Mouse (Mus musculus): ENCODE results near the gene Slc26a11. TPM values are rescaled to one million over a fixed set of nuclear protein-coding genes. Genes with fewer than 3 reads are reported as not detected.

The Slc26a11 gene
- polyA plus RNA-seq, 1 experiment from 2014 or later = 7.2 TPM

GRCm38 (mm10) chr11:119392001-119392614, 36.8 kb downstream of the Slc26a11 start:
- Histone ChIP-seq H3K27ac (peak overlapping the region; percentile 91), H3K9ac (peak overlapping the region; percentile 26; the same call in 1 of the 2 replicates)

GRCm38 (mm10) chr11:119392800-119393482, 37.6 kb downstream of the Slc26a11 start, which contains the start of gene Rnf213:
TSS of gene Rnf213 (plus strand) at chr11:119393100.
- Histone ChIP-seq H3K4me1 (replicated peaks) (peaks cover 29% of the 10 kb centered on the region), H3K4me3 (replicated peaks) (peak within 1 kb of the TSS; percentile 65), H3K9me3 (no peaks in the 10 kb centered on the region), H3K27ac (peak within 1 kb of the TSS; percentile 91), H3K27me3 (replicated peaks) (0 out of 2 replicates have a peak, but pooled peaks cover 4% of the 10 kb centered on the region), H3K4me2 (replicated peaks) (peak within 1 kb of the TSS; percentile 98), H3K9ac (peak within 1 kb of the TSS; percentile 56), H3K36me3 (no peaks in the 10 kb centered on the region)
- ATAC-seq = peak; percentile 57
- WGBS = under 1% methylated on average over 19 of the region's 19 CpGs

More at GRCm38 (mm10) chr11:119392001-119392614, 36.8 kb downstream of the Slc26a11 start:
- Histone ChIP-seq H3K27me3 (replicated peaks) (0 out of 2 replicates have a peak, but pooled peaks cover 4% of the 10 kb centered on the region), H3K9me3 (no peaks in the 10 kb centered on the region), H3K4me1 (replicated peaks) (peaks cover 33% of the 10 kb centered on the region), H3K4me2 (replicated peaks) (peak overlapping the region; percentile 98), H3K4me3 (replicated peaks) (peak overlapping the region; percentile 65), H3K36me3 (no peaks in the 10 kb centered on the region)
- ATAC-seq = peak; percentile 67
- WGBS = 8% methylated on average over 12 of the region's 12 CpGs

- H3K27ac ChIP-seq = peak overlapping the region; percentile 91
- H3K27me3 ChIP-seq (replicated peaks) = 0 out of 2 replicates have a peak, but pooled peaks cover 4% of the 10 kb centered on the region
- H3K4me1 ChIP-seq (replicated peaks) = peaks cover 29% of the 10 kb centered on the region
- peak overlapping the region; percentile 65 for H3K4me3 ChIP-seq (replicated peaks)
- no peaks in the 10 kb centered on the region for H3K9me3 ChIP-seq
- no peak for ATAC-seq
- peak overlapping the region; percentile 98 for H3K4me2 ChIP-seq (replicated peaks)
- peak overlapping the region; percentile 56 for H3K9ac ChIP-seq
- H3K36me3 ChIP-seq = no peaks in the 10 kb centered on the region
- WGBS = 27% methylated on average over 7 of the region's 7 CpGs
Observed at GRCm38 (mm10) chr11:119393483-119393804, 38.1 kb downstream of the Slc26a11 start.

DNA sequence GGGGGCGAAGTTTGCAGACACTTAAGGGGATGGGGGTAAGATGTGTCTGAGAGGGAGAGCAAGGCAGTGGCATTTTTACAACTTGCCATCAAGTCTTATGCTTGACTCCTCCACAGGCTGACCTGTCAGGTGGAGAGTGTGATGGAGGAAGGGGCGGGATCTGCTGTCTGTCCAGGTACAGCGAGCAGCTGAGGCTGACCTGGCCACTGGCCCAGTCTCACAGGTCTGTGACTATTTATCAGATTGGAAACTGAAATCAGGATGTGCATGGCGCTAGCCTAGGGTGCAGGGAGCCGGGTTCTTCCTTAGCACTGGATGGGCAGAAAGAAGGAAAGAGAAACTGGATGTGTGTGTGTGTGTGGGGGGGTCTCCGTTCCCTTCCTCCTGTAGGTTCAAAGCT, 38.9 kb downstream of the Slc26a11 start:
- Histone ChIP-seq H3K27ac (0 out of 2 replicates have a peak overlapping the region, but pooled peaks have one; percentile 27), H3K36me3 (no peaks in the 10 kb centered on the region), H3K9me3 (no peaks in the 10 kb centered on the region), H3K9ac (no peak overlapping the region), H3K4me2 (replicated peaks) (peak overlapping the region; percentile 98), H3K4me3 (replicated peaks) (peak overlapping the region; percentile 65), H3K27me3 (replicated peaks) (0 out of 2 replicates have a peak, but pooled peaks cover 4% of the 10 kb centered on the region), H3K4me1 (replicated peaks) (peaks cover 29% of the 10 kb centered on the region)
- ATAC-seq = no peak
- 39% methylated on average over 6 of the region's 6 CpGs for WGBS

DNA sequence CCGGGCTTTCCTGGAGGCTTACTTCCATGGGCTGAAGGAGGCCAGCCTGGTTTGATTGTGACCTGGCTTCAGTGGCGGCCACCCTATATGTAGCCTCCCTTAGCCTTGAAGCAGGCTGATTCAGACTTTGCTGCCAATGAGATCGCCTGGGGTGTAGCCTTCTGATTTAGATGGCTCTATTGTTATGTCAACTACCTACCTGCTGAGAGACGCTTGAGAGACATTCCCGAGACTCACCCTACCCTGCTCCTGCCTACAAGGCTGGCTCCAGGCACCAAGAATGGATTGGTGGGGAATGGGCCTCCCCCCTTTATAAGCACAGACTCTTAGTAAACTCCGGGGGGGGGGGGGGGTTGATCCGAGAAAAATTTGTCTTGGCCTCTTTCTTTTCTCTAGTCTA, 40.0 kb downstream of the Slc26a11 start:
- no peak for ATAC-seq
- Histone ChIP-seq H3K4me3 (replicated peaks) (no peak overlapping the region), H3K27ac (no peak overlapping the region), H3K36me3 (no peaks in the 10 kb centered on the region), H3K4me1 (replicated peaks) (peaks cover 25% of the 10 kb centered on the region), H3K4me2 (replicated peaks) (peak overlapping the region; percentile 98), H3K9me3 (no peaks in the 10 kb centered on the region), H3K9ac (0 out of 2 replicates have a peak overlapping the region, but pooled peaks have one; percentile 6), H3K27me3 (replicated peaks) (0 out of 2 replicates have a peak, but pooled peaks cover 4% of the 10 kb centered on the region)
- 30% methylated on average over 7 of the region's 7 CpGs for WGBS

GRCm38 (mm10) chr11:119395931-119396330, 40.6 kb downstream of the Slc26a11 start:
- Histone ChIP-seq H3K4me1 (replicated peaks) (peaks cover 20% of the 10 kb centered on the region), H3K27ac (no peak overlapping the region), H3K4me3 (replicated peaks) (no peak overlapping the region), H3K9ac (no peak overlapping the region), H3K4me2 (replicated peaks) (no peak overlapping the region), H3K9me3 (no peaks in the 10 kb centered on the region), H3K27me3 (replicated peaks) (0 out of 2 replicates have a peak, but pooled peaks cover 4% of the 10 kb centered on the region), H3K36me3 (no peaks in the 10 kb centered on the region)
- ATAC-seq = no peak
- 44% methylated on average over 13 of the region's 13 CpGs for WGBS

DNA sequence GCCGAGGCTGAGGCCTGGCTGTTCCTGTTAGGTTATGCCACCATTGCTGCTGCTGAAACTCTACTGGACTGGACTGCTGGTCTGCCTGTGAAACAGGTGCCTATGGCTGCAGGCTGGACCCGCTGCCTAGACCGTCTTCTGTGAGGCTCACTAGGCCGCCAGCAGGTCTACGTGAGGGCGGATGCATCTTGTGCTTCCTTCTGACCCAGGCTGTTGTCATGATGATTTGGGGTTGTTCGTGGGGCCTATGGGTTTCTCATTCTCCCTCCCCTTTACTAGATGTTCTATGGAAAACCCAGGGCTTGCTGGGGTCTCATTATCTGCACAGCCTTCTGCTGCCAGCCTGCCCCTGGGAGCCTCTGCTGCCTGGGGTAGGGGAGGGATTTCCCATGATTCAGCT, 41.1 kb downstream of the Slc26a11 start:
- 0 out of 2 replicates have a peak, but pooled peaks cover 4% of the 10 kb centered on the region for H3K27me3 ChIP-seq (replicated peaks)
- H3K9ac ChIP-seq = no peak overlapping the region
- H3K36me3 ChIP-seq = no peaks in the 10 kb centered on the region
- no peak overlapping the region for H3K4me2 ChIP-seq (replicated peaks)
- peaks cover 19% of the 10 kb centered on the region for H3K4me1 ChIP-seq (replicated peaks)
- H3K27ac ChIP-seq = no peak overlapping the region
- WGBS = 76% methylated on average over 7 of the region's 7 CpGs
- ATAC-seq = no peak
- no peaks in the 10 kb centered on the region for H3K9me3 ChIP-seq
- H3K4me3 ChIP-seq (replicated peaks) = no peak overlapping the region

DNA sequence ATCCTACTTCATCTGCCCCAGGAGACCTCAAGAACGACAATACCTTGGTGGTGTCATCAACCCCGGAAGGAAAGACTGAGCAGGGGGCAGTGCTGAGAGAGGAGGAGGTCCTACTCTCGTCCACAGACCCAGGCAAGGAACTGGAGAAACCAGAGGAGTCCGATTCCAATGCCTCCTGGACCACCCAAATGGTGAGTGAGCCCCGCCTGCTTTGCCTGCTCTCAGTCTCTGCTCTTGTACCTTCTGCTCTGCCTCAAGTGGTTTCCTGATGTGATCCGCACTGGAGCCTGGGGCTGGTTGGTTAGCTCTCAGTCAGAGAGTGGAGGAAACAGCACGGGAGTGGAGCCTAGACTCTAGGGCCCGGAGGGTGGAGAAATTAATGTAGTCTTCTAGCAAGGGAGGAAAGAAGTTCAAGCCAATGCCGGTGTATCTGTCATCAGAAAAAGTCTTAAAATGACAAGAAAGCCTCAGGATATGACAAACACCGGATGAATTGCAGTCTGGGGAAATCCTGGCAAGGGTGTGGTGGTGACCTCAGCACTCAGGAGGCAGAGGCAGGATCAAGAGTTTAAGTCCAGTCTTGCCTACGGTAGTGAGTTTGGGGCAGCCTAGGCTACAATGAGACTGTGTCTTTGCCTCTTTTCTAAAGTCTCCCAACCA, 47.3 kb downstream of the Slc26a11 start:
- 55% methylated on average over 11 of the region's 11 CpGs for WGBS
- Histone ChIP-seq H3K4me1 (replicated peaks) (0 out of 2 replicates have a peak, but pooled peaks cover 3% of the 10 kb centered on the region), H3K4me2 (replicated peaks) (no peak overlapping the region), H3K9me3 (no peaks in the 10 kb centered on the region), H3K9ac (no peak overlapping the region), H3K27ac (no peak overlapping the region), H3K27me3 (replicated peaks) (no peaks in the 10 kb centered on the region), H3K36me3 (0 out of 2 replicates have a peak, but pooled peaks cover 2% of the 10 kb centered on the region), H3K4me3 (replicated peaks) (no peak overlapping the region)
- ATAC-seq = no peak

- ATAC-seq = no peak
- no peak overlapping the region for H3K4me3 ChIP-seq (replicated peaks)
- 0 out of 2 replicates have a peak, but pooled peaks cover 6% of the 10 kb centered on the region for H3K36me3 ChIP-seq
- H3K4me1 ChIP-seq (replicated peaks) = 0 out of 2 replicates have a peak, but pooled peaks cover 3% of the 10 kb centered on the region
- no peak overlapping the region for H3K4me2 ChIP-seq (replicated peaks)
- no peak overlapping the region for H3K27ac ChIP-seq
- H3K9ac ChIP-seq = no peak overlapping the region
- no peaks in the 10 kb centered on the region for H3K9me3 ChIP-seq
- 70% methylated on average over 5 of the region's 5 CpGs for WGBS
- H3K27me3 ChIP-seq (replicated peaks) = no peaks in the 10 kb centered on the region
Observed at GRCm38 (mm10) chr11:119404627-119405026, 49.3 kb downstream of the Slc26a11 start.

DNA sequence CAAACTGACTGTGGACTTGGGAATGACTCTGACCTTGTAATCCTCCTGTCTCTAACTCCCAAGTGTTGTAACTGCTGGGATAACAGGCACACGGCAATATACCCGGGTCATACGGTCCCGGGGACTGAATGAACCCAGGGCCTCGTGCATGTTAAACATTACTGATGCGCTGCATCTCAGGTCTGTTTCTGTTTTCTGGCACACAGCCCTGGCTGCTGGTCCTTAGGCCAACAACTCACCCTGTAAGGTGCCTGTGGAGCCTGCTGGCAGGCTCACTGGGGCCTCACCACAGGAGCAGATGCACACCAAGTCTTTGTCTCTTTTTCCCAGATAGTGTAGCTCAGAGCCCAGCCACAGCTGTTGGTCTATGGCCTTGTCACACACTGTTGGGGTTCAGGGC, 52.0 kb downstream of the Slc26a11 start:
- Histone ChIP-seq H3K4me2 (replicated peaks) (no peak overlapping the region), H3K4me3 (replicated peaks) (no peak overlapping the region), H3K4me1 (replicated peaks) (0 out of 2 replicates have a peak, but pooled peaks cover 3% of the 10 kb centered on the region), H3K36me3 (peaks cover 20% of the 10 kb centered on the region; the same call in 1 of the 2 replicates), H3K27me3 (replicated peaks) (no peaks in the 10 kb centered on the region), H3K9me3 (no peaks in the 10 kb centered on the region), H3K9ac (no peak overlapping the region), H3K27ac (no peak overlapping the region)
- ATAC-seq = no peak
- WGBS = 89% methylated on average over 6 of the region's 6 CpGs

GRCm38 (mm10) chr11:119407977-119408376, 52.6 kb downstream of the Slc26a11 start:
- no peak overlapping the region for H3K4me2 ChIP-seq (replicated peaks)
- peaks cover 18% of the 10 kb centered on the region; the same call in 1 of the 2 replicates for H3K36me3 ChIP-seq
- no peak overlapping the region for H3K27ac ChIP-seq
- no peaks in the 10 kb centered on the region for H3K4me1 ChIP-seq (replicated peaks)
- no peak for ATAC-seq
- H3K27me3 ChIP-seq (replicated peaks) = no peaks in the 10 kb centered on the region
- no peak overlapping the region for H3K9ac ChIP-seq
- no peak overlapping the region for H3K4me3 ChIP-seq (replicated peaks)
- no peaks in the 10 kb centered on the region for H3K9me3 ChIP-seq
- 55% methylated on average over 5 of the region's 5 CpGs for WGBS

All from intestine, embryonic 15.5 days (tissue).